Mouse (Mus musculus): Measurements from ENCODE around the gene Map3k9. TPM values are rescaled to one million over a fixed set of nuclear protein-coding genes. Genes with fewer than 3 reads are reported as not detected.

Map3k9 gene
- polyA plus RNA-seq, 1 experiment from 2014 or later: 2.4 TPM

DNA sequence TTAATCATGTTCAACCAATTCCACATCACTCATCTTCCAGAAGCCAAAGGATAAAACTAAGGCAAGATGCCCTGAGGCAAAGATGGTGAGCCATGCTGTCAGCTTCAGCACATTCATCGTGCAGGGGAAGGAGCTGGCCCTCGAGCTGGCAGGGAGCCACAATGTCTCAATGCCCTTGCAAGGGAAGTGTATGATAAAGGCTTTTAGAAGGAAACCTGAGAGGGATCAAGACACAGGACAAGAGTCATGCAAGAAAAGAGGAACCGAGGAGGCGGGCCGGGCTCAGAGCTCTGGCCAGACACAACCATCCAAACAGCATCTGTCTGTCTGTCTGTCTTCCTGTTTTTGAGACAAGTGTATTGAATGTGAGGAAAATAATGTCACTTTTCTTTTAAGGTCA, 61.8 kb downstream of the Map3k9 start:
- Histone ChIP-seq H3K4me2 (replicated peaks; ENCODE audit: low read depth) (no peak overlapping the region), H3K4me3 (ENCODE audit: low read depth, low read length) (no peak overlapping the region), H3K27me3 (replicated peaks; ENCODE audit: control insufficient read depth, insufficient read depth, low read length) (no peaks in the 10 kb centered on the region), H3K9me3 (ENCODE audit: control insufficient read depth) (no peaks in the 10 kb centered on the region), H3K4me1 (replicated peaks; ENCODE audit: control insufficient read depth, insufficient read depth, low read length) (no peaks in the 10 kb centered on the region), H3K9ac (ENCODE audit: low read depth, low read length) (no peak overlapping the region), H3K27ac (ENCODE audit: low read depth, low read length) (no peak overlapping the region), H3K36me3 (ENCODE audit: control insufficient read depth, insufficient read depth) (peaks cover 11% of the 10 kb centered on the region)
- no peak for TF ChIP-seq CTCF (IDR thresholded peaks at IDR 0.05; ENCODE audit: low read depth)
- 85% methylated on average over 5 of the region's 5 CpGs for WGBS
- ATAC-seq: no peak

DNA sequence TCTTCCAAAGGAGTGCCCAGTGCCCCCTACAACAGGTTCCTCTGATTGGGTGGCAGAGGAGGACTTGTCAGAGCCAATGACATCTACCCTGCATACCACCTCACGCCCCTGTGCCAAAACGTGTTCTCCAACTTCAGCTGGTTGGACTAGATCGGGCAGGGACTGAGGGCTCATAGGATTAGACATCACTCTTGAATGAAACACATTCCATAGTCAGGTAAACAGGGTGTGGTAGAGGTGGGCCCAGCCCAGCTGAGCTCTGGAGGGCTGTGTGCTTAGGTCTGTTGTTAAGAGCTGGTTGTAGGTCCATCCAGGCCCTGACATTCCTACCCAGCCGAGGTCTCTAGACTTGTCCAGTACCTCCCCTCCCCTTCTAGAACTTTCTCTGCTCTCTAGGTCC, 68.4 kb downstream of the Map3k9 start:
- no peak for TF ChIP-seq CTCF (IDR thresholded peaks at IDR 0.05; ENCODE audit: low read depth)
- Histone ChIP-seq H3K9me3 (ENCODE audit: control insufficient read depth) (no peaks in the 10 kb centered on the region), H3K4me1 (replicated peaks; ENCODE audit: control insufficient read depth, insufficient read depth, low read length) (no peaks in the 10 kb centered on the region), H3K36me3 (ENCODE audit: control insufficient read depth, insufficient read depth) (no peaks in the 10 kb centered on the region), H3K27ac (ENCODE audit: low read depth, low read length) (no peak overlapping the region), H3K4me3 (ENCODE audit: low read depth, low read length) (no peak overlapping the region), H3K9ac (ENCODE audit: low read depth, low read length) (no peak overlapping the region), H3K27me3 (replicated peaks; ENCODE audit: control insufficient read depth, insufficient read depth, low read length) (no peaks in the 10 kb centered on the region), H3K4me2 (replicated peaks; ENCODE audit: low read depth) (no peak overlapping the region)
- ATAC-seq: no peak
- WGBS: 61% methylated on average over 4 of the region's 4 CpGs

GRCm38 (mm10) chr12:81702903-81703302, 78.1 kb downstream of the Map3k9 start:
- Histone ChIP-seq H3K9ac (ENCODE audit: low read depth, low read length) (no peak overlapping the region), H3K4me3 (ENCODE audit: low read depth, low read length) (no peak overlapping the region), H3K27me3 (replicated peaks; ENCODE audit: control insufficient read depth, insufficient read depth, low read length) (no peaks in the 10 kb centered on the region), H3K36me3 (ENCODE audit: control insufficient read depth, insufficient read depth) (no peaks in the 10 kb centered on the region), H3K4me2 (replicated peaks; ENCODE audit: low read depth) (no peak overlapping the region), H3K9me3 (ENCODE audit: control insufficient read depth) (no peaks in the 10 kb centered on the region), H3K4me1 (replicated peaks; ENCODE audit: control insufficient read depth, insufficient read depth, low read length) (no peaks in the 10 kb centered on the region), H3K27ac (ENCODE audit: low read depth, low read length) (no peak overlapping the region)
- no peak for ATAC-seq
- peak; percentile 46 for TF ChIP-seq CTCF (IDR thresholded peaks at IDR 0.05; ENCODE audit: low read depth)
- WGBS: 3% methylated on average over 1 of the region's 1 CpGs

- no peak overlapping the region for H3K4me3 ChIP-seq (ENCODE audit: low read depth, low read length)
- H3K36me3 ChIP-seq (ENCODE audit: control insufficient read depth, insufficient read depth): no peaks in the 10 kb centered on the region
- no peak for TF ChIP-seq CTCF (IDR thresholded peaks at IDR 0.05; ENCODE audit: low read depth)
- H3K9ac ChIP-seq (ENCODE audit: low read depth, low read length): no peak overlapping the region
- H3K27ac ChIP-seq (ENCODE audit: low read depth, low read length): no peak overlapping the region
- WGBS: 24% methylated on average over 4 of the region's 4 CpGs
- no peaks in the 10 kb centered on the region for H3K4me1 ChIP-seq (replicated peaks; ENCODE audit: control insufficient read depth, insufficient read depth, low read length)
- no peaks in the 10 kb centered on the region for H3K9me3 ChIP-seq (ENCODE audit: control insufficient read depth)
- no peak overlapping the region for H3K4me2 ChIP-seq (replicated peaks; ENCODE audit: low read depth)
- ATAC-seq: peak; percentile 63; the same call in 1 of the 2 replicates
- H3K27me3 ChIP-seq (replicated peaks; ENCODE audit: control insufficient read depth, insufficient read depth, low read length): no peaks in the 10 kb centered on the region
Measured at GRCm38 (mm10) chr12:81698011-81698410, 83.0 kb downstream of the Map3k9 start.

- 40% methylated on average over 8 of the region's 8 CpGs for WGBS
- Histone ChIP-seq H3K4me1 (replicated peaks; ENCODE audit: control insufficient read depth, insufficient read depth, low read length) (no peaks in the 10 kb centered on the region), H3K4me2 (replicated peaks; ENCODE audit: low read depth) (no peak overlapping the region), H3K27ac (ENCODE audit: low read depth, low read length) (no peak overlapping the region), H3K4me3 (ENCODE audit: low read depth, low read length) (no peak overlapping the region), H3K9ac (ENCODE audit: low read depth, low read length) (no peak overlapping the region), H3K9me3 (ENCODE audit: control insufficient read depth) (no peaks in the 10 kb centered on the region), H3K36me3 (ENCODE audit: control insufficient read depth, insufficient read depth) (no peaks in the 10 kb centered on the region), H3K27me3 (replicated peaks; ENCODE audit: control insufficient read depth, insufficient read depth, low read length) (no peaks in the 10 kb centered on the region)
- TF ChIP-seq CTCF (IDR thresholded peaks at IDR 0.05; ENCODE audit: low read depth): no peak
- no peak for ATAC-seq
Measured at GRCm38 (mm10) chr12:81691177-81691730, 89.7 kb downstream of the Map3k9 start.

GRCm38 (mm10) chr12:81690751-81691150, 90.2 kb downstream of the Map3k9 start:
- Histone ChIP-seq H3K27me3 (replicated peaks; ENCODE audit: control insufficient read depth, insufficient read depth, low read length) (no peaks in the 10 kb centered on the region), H3K4me3 (ENCODE audit: low read depth, low read length) (no peak overlapping the region), H3K9me3 (ENCODE audit: control insufficient read depth) (no peaks in the 10 kb centered on the region), H3K4me2 (replicated peaks; ENCODE audit: low read depth) (no peak overlapping the region), H3K9ac (ENCODE audit: low read depth, low read length) (no peak overlapping the region), H3K36me3 (ENCODE audit: control insufficient read depth, insufficient read depth) (no peaks in the 10 kb centered on the region), H3K4me1 (replicated peaks; ENCODE audit: control insufficient read depth, insufficient read depth, low read length) (no peaks in the 10 kb centered on the region), H3K27ac (ENCODE audit: low read depth, low read length) (no peak overlapping the region)
- 74% methylated on average over 7 of the region's 7 CpGs for WGBS
- no peak for TF ChIP-seq CTCF (IDR thresholded peaks at IDR 0.05; ENCODE audit: low read depth)
- no peak for ATAC-seq

DNA sequence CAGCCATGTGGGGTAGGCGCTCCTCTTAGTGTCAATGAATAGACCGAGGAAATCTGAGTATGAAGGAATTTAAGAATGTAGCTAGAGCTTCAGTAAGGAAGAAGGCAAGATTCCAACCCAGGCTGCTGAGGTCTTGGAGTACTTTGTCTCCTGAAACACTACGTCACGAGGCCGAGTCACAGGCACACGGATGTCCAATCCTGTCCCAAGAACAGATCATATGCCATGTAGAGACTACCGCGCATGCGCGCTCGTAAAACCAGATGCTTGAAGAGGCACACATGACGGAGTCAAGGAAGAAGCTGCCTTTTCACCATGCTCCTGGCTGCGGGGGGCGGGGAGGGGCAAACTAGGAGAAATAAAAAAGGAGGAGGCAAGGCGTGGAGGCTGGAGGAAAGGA, 90.9 kb downstream of the Map3k9 start:
- no peak for TF ChIP-seq CTCF (IDR thresholded peaks at IDR 0.05; ENCODE audit: low read depth)
- Histone ChIP-seq H3K4me3 (ENCODE audit: low read depth, low read length) (no peak overlapping the region), H3K4me2 (replicated peaks; ENCODE audit: low read depth) (no peak overlapping the region), H3K27ac (ENCODE audit: low read depth, low read length) (no peak overlapping the region), H3K36me3 (ENCODE audit: control insufficient read depth, insufficient read depth) (no peaks in the 10 kb centered on the region), H3K4me1 (replicated peaks; ENCODE audit: control insufficient read depth, insufficient read depth, low read length) (no peaks in the 10 kb centered on the region), H3K9ac (ENCODE audit: low read depth, low read length) (no peak overlapping the region), H3K9me3 (ENCODE audit: control insufficient read depth) (no peaks in the 10 kb centered on the region), H3K27me3 (replicated peaks; ENCODE audit: control insufficient read depth, insufficient read depth, low read length) (no peaks in the 10 kb centered on the region)
- no peak for ATAC-seq
- WGBS: 87% methylated on average over 15 of the region's 15 CpGs
